Mouse (Mus musculus) erythroblast, embryonic 14.5 days (primary cell): ENCODE data around the gene Mapk8ip3. TPM values are rescaled to one million over a fixed set of nuclear protein-coding genes. Genes with fewer than 3 reads are reported as not detected.
"Not testable (repeated sequence)": the region's sequence is repeated elsewhere in the genome, so short reads cannot be mapped to it uniquely, and the experiment has no call there.

Experiments
- H3K27me3 ChIP-seq: 2 replicates; pipeline ENCODE4 v1.6.1; 2012; ENCODE audit warnings: inconsistent platforms; ENCODE audit not compliant: control insufficient read depth
- H3K36me3 ChIP-seq: 2 replicates; pipeline ENCODE4 v1.6.1; 2012; ENCODE audit warnings: mild to moderate bottlenecking, inconsistent platforms; ENCODE audit not compliant: control insufficient read depth
- H3K4me1 ChIP-seq: 2 replicates; pipeline ENCODE4 v1.6.1; 2012; ENCODE audit warnings: inconsistent platforms; ENCODE audit not compliant: control insufficient read depth
- H3K4me3 ChIP-seq: replicated peaks from 2 replicates; pipeline ENCODE3; 2012; ENCODE audit warnings: moderate library complexity, mild to moderate bottlenecking, inconsistent platforms
- H3K9me3 ChIP-seq: 2 replicates; pipeline ENCODE4 v1.6.1; 2012; ENCODE audit warnings: low read length, inconsistent platforms, mixed read lengths; ENCODE audit not compliant: control insufficient read depth
- GATA1 ChIP-seq: IDR thresholded peaks from 2 replicates; pipeline ENCODE4 v1.6.1; 2012; ENCODE audit warnings: low read length, inconsistent platforms, mixed read lengths
- TAL1 ChIP-seq: IDR thresholded peaks from 3 replicates; pipeline ENCODE4 v1.6.1; 2012; ENCODE audit warnings: low read length, inconsistent platforms, mixed read lengths
- polyA plus RNA-seq: library from polyadenylated mRNA; stranded (reverse); fragments of >175 nt; gene quantifications from 2 replicates; pipeline ENCODE4 v1.2.3, GENCODE M21; 2012

Gene Mapk8ip3
- polyA plus RNA-seq, 1 experiment: 5.7 TPM

GRCm38 (mm10) chr17:24943036-24943435 lies 6.3 kb upstream of the Mapk8ip3 start:
- Histone ChIP-seq H3K36me3 (peaks cover 68% of the 10 kb centered on the region), H3K9me3 (no peaks in the 10 kb centered on the region), H3K4me3 (no peak overlapping the region), H3K27me3 (no peaks in the 10 kb centered on the region), H3K4me1 (no peaks in the 10 kb centered on the region)
- TF ChIP-seq TAL1 (no peak), GATA1 (no peak)

GRCm38 (mm10) chr17:24942453-24942852 lies 5.7 kb upstream of the Mapk8ip3 start:
- H3K9me3 ChIP-seq, H3K4me1 ChIP-seq, H3K4me3 ChIP-seq, H3K27me3 ChIP-seq: not testable (repeated sequence)
- peaks cover 62% of the 10 kb centered on the region for H3K36me3 ChIP-seq

GRCm38 (mm10) chr17:24937266-24937665 lies 489 bp upstream of the Mapk8ip3 start:
- no peak for TF ChIP-seq TAL1
- TF ChIP-seq GATA1: no peak
- Histone ChIP-seq H3K9me3 (no peaks in the 10 kb centered on the region), H3K27me3 (no peaks in the 10 kb centered on the region), H3K4me3 (peak overlapping the region; percentile 74), H3K4me1 (peaks cover 39% of the 10 kb centered on the region), H3K36me3 (peaks cover 41% of the 10 kb centered on the region)

GRCm38 (mm10) chr17:24935666-24936065 lies 1.1 kb downstream of the Mapk8ip3 start:
- H3K27me3 ChIP-seq: no peaks in the 10 kb centered on the region
- TF ChIP-seq GATA1 (no peak), TAL1 (no peak)
- H3K4me3 ChIP-seq: peak overlapping the region; percentile 74
- H3K4me1 ChIP-seq: peaks cover 39% of the 10 kb centered on the region
- peaks cover 39% of the 10 kb centered on the region for H3K36me3 ChIP-seq
- no peaks in the 10 kb centered on the region for H3K9me3 ChIP-seq

- no peaks in the 10 kb centered on the region for H3K9me3 ChIP-seq
- H3K27me3 ChIP-seq: no peaks in the 10 kb centered on the region
- no peak for TF ChIP-seq TAL1
- TF ChIP-seq GATA1: no peak
- peaks cover 39% of the 10 kb centered on the region for H3K4me1 ChIP-seq
- peaks cover 35% of the 10 kb centered on the region for H3K36me3 ChIP-seq
- H3K4me3 ChIP-seq: peak overlapping the region; percentile 74
Observed at GRCm38 (mm10) chr17:24934926-24935325, 1.9 kb downstream of the Mapk8ip3 start.

GRCm38 (mm10) chr17:24933163-24933562 lies 3.6 kb downstream of the Mapk8ip3 start:
- Histone ChIP-seq H3K36me3 (peaks cover 49% of the 10 kb centered on the region), H3K27me3 (no peaks in the 10 kb centered on the region), H3K9me3 (no peaks in the 10 kb centered on the region), H3K4me3 (no peak overlapping the region), H3K4me1 (peaks cover 43% of the 10 kb centered on the region)
- TF ChIP-seq GATA1: no peak
- TF ChIP-seq TAL1: no peak

- H3K4me3 ChIP-seq: no peak overlapping the region
- peaks cover 43% of the 10 kb centered on the region for H3K4me1 ChIP-seq
- peaks cover 55% of the 10 kb centered on the region for H3K36me3 ChIP-seq
- H3K27me3 ChIP-seq: no peaks in the 10 kb centered on the region
- TF ChIP-seq TAL1: no peak
- TF ChIP-seq GATA1: no peak
- H3K9me3 ChIP-seq: no peaks in the 10 kb centered on the region
Observed at GRCm38 (mm10) chr17:24932431-24932830, 4.3 kb downstream of the Mapk8ip3 start.

- TF ChIP-seq TAL1: no peak
- TF ChIP-seq GATA1: no peak
- no peak overlapping the region for H3K4me3 ChIP-seq
- peaks cover 75% of the 10 kb centered on the region for H3K36me3 ChIP-seq
- no peaks in the 10 kb centered on the region for H3K9me3 ChIP-seq
- H3K4me1 ChIP-seq: peaks cover 23% of the 10 kb centered on the region
- no peaks in the 10 kb centered on the region for H3K27me3 ChIP-seq
Observed at GRCm38 (mm10) chr17:24929506-24929905, 7.3 kb downstream of the Mapk8ip3 start.

GRCm38 (mm10) chr17:24923246-24923645 lies 13.5 kb downstream of the Mapk8ip3 start:
- TF ChIP-seq GATA1 (no peak), TAL1 (no peak)
- peaks cover 8% of the 10 kb centered on the region for H3K4me1 ChIP-seq
- H3K9me3 ChIP-seq: no peaks in the 10 kb centered on the region
- H3K4me3 ChIP-seq: no peak overlapping the region
- peaks cover 96% of the 10 kb centered on the region for H3K36me3 ChIP-seq
- no peaks in the 10 kb centered on the region for H3K27me3 ChIP-seq

GRCm38 (mm10) chr17:24913984-24914383 lies 22.8 kb downstream of the Mapk8ip3 start:
- Histone ChIP-seq H3K27me3 (no peaks in the 10 kb centered on the region), H3K4me3 (no peak overlapping the region), H3K36me3 (peaks cover 99% of the 10 kb centered on the region), H3K9me3 (no peaks in the 10 kb centered on the region), H3K4me1 (peaks cover 24% of the 10 kb centered on the region)
- TF ChIP-seq GATA1: no peak
- TF ChIP-seq TAL1: no peak
